Mouse (Mus musculus) megakaryocyte progenitor cell, adult 5-6 weeks (primary cell): ENCODE measurements around the gene Pex10. TPM values are rescaled to one million over a fixed set of nuclear protein-coding genes. Genes with fewer than 3 reads are reported as not detected.
"Not testable (repeated sequence)": the region's sequence is repeated elsewhere in the genome, so short reads cannot be mapped to it uniquely, and the experiment has no call there.

Experiments used
- ATAC-seq: replicated peaks from 2 replicates; pipeline ENCODE4 v1.8.0; 2016; ENCODE audit warnings: mild to moderate bottlenecking, moderate TSS enrichment, inconsistent platforms; ENCODE audit not compliant: poor library complexity
- total RNA-seq, 2 experiments: library from RNA; stranded (forward) in 1 of 2; stranded (reverse) in 1 of 2; fragments of 157-497, 149-512 nt in 1 of 2; fragments of 200-1000 nt in 1 of 2; gene quantifications; 2 replicates each; pipeline versions ENCODE4 v1.2.3 to v1.2.4; 2015 to 2017

Gene Pex10
- total RNA-seq, 2 experiments from 2014 or later = 6.0 to 13.8 TPM

- ATAC-seq = no peak
These were observed 2.9 kb upstream of the Pex10 start for GRCm38 (mm10) chr4:155063895-155064294.

GRCm38 (mm10) chr4:155064474-155064873 lies 2.3 kb upstream of the Pex10 start:
- ATAC-seq = no peak

- peak; percentile 58 for ATAC-seq
These were observed 614 bp upstream of the Pex10 start for GRCm38 (mm10) chr4:155065970-155066833.

GRCm38 (mm10) chr4:155068357-155068972 lies 1.6 kb downstream of the Pex10 start:
- ATAC-seq = no peak

GRCm38 (mm10) chr4:155069191-155069590 lies 2.4 kb downstream of the Pex10 start:
- no peak for ATAC-seq

- no peak for ATAC-seq
These were observed 3.4 kb downstream of the Pex10 start for GRCm38 (mm10) chr4:155070199-155070598.

GRCm38 (mm10) chr4:155070921-155071320 lies 4.1 kb downstream of the Pex10 start:
- ATAC-seq = no peak

- ATAC-seq = no peak
These were observed 7.6 kb downstream of the Pex10 start for GRCm38 (mm10) chr4:155074418-155074817.

GRCm38 (mm10) chr4:155075137-155075536 lies 8.3 kb downstream of the Pex10 start:
- ATAC-seq = no peak

- no peak for ATAC-seq
These were observed 9.0 kb downstream of the Pex10 start for GRCm38 (mm10) chr4:155075813-155076212.

- ATAC-seq = no peak
These were observed 9.9 kb downstream of the Pex10 start for GRCm38 (mm10) chr4:155076677-155077076.

- not testable (repeated sequence) for ATAC-seq
These were observed 12.0 kb downstream of the Pex10 start for GRCm38 (mm10) chr4:155078808-155079207.

- no peak for ATAC-seq
These were observed 12.8 kb downstream of the Pex10 start for GRCm38 (mm10) chr4:155079666-155080065.

GRCm38 (mm10) chr4:155083553-155083952 lies 16.7 kb downstream of the Pex10 start:
- no peak for ATAC-seq

- ATAC-seq = no peak
These were observed 17.5 kb downstream of the Pex10 start for GRCm38 (mm10) chr4:155084351-155084750.

GRCm38 (mm10) chr4:155085206-155086107 lies 18.6 kb downstream of the Pex10 start:
- ATAC-seq = peak; percentile 10

- peak; percentile 97 for ATAC-seq
These were observed 19.6 kb downstream of the Pex10 start, which contains the start of the genes Rer1 and Morn1 for GRCm38 (mm10) chr4:155086108-155087024. Gene Rer1 (minus strand): TSS chr4:155086382. Gene Morn1 (plus strand): TSS chr4:155086577.

GRCm38 (mm10) chr4:155089241-155089640 lies 22.4 kb downstream of the Pex10 start:
- no peak for ATAC-seq

- no peak for ATAC-seq
These were observed 23.3 kb downstream of the Pex10 start for GRCm38 (mm10) chr4:155090147-155090546.
